Mouse (Mus musculus) 3T3-L1 (cell line): ENCODE measurements at regions not wholly inside any gene's neighbourhood (a gene's known extent, or its start where the extent isn't known, plus 50 kb on each side); places are given as distances from the start of the nearest gene placed in this dataset.

Experiments used
- DNase-seq: peaks from one replicate; pipeline ENCODE4 v3.0.0-alpha.2; 2015; ENCODE audit warnings: low read depth, low spot score

DNA sequence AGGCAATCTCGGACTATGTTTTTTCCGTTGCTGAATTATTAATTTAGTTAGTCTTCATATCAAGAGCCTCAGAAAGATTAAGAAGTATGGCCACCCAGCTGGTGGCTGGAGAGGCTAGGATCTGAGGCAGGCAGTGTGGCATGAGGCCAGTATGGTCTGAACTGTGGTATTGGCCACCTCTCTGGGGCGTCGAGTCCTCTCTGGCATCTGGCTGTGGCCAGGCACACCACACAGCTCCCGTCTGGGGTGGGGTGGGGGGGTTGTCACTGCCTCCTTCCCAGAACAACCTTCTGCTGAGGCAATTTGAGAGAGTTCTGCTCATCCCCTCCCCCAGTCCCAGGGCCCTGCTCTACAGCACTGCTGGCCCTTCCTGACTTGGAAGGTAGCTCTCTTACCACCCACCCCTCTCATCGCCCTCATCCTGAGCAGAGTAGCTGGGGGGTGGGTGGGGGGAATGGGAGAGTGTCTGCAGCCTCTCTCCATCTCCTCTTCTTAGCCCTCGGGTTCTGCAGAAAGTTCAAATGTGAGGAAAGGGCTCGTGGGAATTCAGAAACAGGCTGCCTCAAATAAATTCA, 103.2 kb downstream of the Vegfa start:
- DNase-seq = no peak

DNA sequence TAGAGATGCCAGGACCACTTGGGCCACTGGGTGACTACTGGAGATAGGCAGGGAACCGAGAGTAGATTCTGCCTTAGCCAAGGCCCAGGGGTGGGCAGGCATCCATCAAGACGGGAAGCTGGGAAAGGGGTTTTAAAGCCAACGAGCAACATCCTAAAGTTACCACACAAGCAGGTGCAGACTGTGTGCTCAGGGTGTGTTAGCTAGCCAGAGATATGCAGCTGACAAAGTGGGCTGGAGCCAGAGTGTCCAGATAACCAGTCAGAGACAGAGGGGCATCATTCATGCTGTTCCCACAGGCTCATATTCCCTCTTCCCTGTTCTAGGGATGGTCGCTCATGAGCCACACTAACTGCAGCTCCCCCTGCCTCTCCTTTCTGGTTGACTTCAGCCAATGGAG, 104.2 kb downstream of the Vegfa start:
- DNase-seq = no peak

DNA sequence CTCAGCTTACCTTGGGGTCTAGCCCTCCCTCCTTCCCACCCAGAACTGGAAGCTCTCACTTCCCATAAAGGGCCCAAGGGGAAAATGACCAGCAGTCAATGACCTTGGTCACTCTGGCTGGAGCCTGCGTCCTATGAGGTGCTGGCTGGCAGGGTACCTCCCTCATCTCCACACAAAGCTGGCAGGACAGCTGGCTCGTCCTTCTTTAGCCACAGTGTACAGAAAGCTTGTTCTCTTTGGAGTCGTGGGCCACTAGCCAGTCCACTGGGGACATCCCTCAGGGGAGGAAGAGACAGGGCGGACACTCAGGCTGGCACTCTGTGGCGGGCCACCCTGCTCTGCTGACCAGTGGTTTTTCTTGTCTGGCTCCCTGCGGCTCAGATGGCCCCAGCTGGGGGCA, 106.3 kb downstream of the Vegfa start:
- DNase-seq = no peak

DNA sequence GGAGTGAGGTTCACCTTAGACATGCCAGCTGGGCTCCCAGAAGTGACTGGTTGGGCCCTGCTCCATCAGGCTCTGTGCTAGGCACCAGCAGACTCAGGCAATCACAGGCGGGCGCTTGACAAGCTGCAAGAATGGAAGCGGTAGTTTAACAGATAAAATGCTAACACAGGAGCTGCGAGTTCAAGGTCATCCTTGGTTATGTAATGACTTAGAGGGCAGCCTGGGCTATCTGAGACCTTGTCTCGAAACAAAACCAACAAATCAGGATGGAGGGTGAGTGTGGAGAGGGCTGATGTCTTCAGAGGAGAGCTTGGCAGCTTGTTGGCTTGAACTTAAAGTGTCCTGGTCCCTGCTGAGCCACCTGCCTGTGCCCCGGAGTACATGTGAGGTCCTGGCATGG, 107.6 kb downstream of the Vegfa start:
- no peak for DNase-seq

DNA sequence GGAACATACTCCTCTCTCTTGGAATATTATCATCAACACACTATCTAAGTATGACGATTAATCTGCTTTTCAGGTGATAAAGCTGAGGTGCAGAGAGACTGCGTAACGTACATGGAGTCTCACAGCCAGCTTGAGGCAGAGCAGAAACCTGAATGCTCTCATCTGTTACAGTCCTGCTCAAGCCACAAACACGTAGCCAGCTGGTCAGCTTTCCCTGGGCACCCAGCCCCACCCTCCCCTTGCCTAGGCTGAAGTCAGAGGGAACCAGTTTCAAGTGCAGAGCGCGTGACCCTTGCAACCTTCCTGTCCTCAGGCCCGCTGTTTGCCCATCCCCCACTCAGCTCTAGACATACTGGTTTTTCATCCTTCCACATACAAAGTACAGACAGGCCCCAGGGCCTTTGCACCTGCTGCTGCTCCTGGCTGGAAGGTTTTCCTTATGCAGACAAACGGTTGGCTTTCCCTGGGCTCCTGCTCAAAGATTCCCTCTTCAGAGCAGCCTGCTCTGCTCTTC, 108.9 kb downstream of the Vegfa start:
- no peak for DNase-seq

DNA sequence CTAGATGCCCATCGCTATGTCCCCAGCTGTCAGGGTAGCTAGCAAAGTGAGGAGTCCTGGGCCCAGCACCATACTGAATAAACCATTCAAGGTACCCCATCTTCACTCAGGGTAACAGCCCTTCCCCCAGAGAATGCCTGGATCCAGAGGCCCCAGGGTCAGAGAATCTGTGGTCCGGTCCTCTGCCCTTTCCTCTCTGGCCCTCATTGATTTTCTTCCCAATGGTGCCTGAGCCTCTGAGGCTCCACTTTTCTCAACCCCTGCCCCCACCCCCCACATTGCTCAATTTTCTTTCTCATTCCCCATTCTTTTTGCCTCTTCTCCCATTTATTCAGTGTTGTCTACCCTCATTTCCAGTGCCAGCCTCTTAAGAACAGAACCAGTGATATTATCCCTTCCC, 114.5 kb downstream of the Vegfa start:
- no peak for DNase-seq

DNA sequence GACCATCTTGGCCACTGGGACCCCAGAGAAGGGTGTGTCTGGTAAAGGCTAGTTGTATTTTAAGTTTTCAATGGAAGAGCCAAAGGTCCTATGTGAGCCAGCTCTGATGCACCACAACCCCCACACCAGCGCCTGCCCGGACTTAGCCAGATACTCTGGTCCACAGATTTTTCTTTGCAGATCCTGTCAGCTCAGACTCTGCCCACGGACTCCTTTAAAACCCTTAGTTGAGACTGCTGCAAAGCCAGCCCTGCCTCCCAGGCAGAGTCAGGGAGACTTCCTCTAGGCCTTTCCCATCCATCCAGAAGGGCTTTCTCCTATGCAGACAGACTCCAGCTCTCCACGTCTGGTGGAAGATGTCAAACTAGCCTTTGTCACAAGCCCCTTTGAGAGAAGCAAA, 115.2 kb downstream of the Vegfa start:
- no peak for DNase-seq

DNA sequence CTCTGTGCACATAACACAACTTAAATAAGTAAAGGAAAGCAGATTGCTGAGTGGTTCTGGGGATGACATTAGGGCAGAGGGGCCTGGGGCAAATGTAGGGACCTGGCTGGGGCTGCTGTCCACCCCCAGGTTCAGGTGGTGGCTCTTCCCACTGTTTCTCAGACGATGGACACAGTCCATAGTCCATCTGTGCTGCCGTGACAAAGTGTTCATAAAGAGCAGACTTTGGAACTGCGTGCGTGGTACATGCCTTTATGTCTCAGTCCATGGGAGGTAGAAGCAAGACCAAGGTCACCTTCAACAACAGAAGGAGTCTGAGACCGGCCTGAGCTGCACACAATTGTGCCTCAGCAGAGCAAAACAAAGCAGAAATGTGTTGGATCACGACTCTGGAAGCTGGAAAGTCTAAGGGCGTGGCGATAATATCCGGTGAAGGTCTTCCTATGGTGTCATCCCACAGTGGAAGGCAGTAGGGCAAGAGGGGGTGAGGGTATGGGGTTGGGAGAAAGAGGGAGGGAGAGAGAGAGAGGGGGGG, 117.4 kb downstream of the Vegfa start:
- no peak for DNase-seq

DNA sequence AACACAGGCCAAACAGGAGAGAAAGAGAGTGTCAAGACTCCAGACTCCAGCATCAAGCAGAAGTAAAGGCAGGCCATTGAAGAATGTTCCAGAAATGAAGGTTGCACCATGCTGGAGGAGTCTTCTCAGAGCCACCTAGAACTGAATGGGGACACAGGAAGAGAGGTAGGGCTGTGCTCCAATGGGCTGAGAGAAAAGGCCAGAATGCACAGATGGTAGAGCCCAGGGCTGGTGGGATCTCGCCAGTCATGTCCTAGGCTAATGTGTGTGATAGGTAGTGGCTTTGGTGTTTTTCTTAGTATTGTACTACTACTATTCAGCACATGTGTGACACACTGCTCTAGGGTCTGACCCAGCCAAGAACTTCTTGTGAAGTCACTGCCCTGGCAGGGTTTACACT, 117.9 kb downstream of the Vegfa start:
- DNase-seq = no peak

DNA sequence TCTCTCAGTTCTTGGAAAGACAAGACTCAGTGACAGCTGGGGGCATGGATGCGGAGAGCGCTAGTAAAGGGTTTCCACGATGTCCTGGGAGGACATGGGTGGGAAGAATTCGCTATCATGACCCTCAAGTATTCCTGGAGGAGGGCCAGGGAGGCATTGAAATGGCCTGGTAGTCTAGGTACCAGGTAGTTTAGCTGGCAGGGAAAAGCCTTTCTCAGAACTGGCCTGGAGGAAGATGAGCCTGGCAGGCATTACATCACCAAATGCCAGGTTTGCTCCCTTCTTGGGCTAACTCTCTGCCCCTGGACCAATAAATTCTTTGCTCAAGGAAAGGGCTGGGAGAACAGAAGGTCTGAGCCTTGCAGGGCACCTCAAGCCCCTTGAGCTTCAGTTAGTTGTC, 118.5 kb downstream of the Vegfa start:
- no peak for DNase-seq

DNA sequence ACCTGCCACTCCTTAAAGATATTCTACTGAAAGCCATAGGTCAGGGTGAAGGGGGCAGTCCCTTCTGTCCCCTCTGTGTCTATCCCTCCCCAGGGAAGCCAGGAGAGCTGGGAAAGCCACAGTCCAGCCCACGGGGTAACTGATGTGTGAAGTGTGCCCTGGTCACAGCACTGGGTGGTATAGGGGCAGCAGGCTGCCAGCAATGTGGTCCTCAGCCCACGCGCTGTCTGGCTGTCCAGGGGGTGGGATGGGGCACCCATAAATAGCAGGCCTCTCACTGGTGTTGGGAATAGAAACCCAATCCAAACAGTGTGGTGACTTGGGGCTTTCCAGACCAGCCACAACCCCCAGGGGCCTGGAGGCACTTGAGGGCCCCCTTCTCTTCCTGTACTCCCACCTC, 120.0 kb downstream of the Vegfa start:
- no peak for DNase-seq

DNA sequence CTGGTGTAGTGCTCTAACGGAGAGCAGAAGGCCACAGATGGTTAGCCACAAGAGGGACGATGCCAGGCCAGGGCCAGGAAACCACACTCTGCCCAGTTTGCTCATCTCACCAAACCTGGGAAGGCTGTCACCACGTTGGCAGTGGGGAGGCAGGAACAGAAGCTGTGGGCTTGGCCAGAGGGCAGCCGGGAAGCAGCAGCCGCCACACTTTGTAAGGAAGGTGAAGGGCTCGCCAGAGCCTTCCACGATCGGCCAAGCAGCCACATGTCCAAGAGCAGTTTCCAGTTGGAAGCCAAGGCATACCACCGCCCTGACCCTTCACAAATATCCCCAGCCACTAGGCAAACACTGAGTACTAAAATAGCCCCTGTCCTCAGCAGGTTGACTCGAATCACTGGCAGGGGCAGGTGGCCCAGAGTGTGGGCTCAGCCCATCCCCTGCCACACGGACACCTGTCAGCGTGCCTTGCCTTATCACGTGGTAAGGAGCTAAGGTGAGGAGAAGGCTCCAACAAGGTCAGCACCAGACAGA, 120.9 kb downstream of the Vegfa start:
- DNase-seq = no peak

DNA sequence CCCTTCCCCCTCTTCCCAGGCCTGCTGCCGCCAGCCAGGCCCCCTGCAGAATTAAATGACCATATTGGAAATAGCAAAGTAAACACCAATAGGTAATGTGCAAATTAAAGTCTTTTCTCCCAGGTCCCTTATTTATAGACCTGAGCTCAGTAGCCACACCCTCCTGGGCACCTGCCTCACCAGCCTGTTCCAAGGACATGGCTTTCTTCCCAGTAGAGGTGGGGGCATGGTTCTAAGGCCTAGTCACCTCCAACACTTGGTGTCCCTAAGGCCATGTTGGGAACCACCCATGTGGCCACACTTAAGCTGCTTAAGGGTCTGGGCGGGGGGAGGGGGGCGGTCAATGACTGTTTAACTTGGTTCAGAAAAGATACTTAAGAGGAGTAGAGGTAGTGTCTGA, 121.9 kb downstream of the Vegfa start:
- DNase-seq = no peak

DNA sequence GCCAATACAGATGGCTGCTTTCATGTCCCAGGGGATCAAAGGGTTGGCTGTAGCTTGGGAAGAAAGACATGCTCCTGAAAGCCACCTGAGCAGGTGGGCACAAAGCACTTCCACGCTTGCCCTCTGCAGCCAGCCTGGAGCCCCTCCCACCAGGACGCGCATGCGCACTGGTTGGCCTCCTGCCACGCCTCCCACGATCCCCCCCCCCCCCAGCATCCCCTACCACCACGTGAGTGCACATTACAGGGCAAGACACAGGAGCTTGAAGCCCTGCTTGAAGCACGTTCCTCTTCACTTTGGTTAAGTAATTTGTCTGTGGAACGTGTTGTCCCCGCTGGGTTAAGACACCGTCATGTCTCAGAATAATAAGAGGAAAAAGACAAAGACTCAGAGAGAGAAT, 124.6 kb downstream of the Vegfa start:
- no peak for DNase-seq

DNA sequence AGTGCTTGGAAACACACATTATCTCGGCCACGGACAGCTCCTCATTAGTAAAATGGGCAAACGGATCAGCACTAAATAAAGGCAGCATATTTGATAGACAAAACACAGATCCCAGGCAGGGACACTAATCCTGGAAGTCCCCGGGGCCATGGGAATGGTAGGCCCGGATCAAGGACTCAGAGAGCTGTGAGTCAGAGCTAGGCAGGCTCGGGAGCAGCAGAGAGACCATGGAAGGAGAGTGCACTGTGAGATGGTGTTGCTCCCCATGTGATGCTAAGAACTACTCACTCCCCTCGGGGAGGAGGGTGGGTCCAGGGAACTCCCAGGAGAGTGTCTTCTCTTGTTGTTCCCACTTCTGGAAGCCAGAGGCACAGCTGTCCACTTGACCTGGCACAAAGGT, 126.6 kb downstream of the Vegfa start:
- DNase-seq = peak; percentile 60

DNA sequence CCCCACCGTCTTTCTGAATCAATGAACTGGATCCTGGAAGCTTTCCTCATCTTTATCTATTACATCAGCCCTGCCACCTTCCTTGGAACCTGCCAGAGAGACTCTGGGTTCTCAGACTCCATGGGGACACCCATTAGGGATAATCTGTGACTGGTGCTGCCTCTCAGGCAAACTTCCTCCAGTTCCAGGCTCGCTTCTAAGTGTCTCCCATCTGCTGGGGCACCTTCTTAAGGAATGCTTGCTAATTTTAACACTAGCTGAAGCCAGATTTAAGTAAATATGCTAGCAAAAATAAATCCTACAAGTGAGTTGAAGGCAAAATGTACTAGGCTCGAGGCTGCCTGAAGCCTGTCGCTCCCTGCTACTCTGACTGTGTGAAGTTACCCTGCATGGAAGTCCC, 127.9 kb downstream of the Vegfa start:
- DNase-seq = no peak

DNA sequence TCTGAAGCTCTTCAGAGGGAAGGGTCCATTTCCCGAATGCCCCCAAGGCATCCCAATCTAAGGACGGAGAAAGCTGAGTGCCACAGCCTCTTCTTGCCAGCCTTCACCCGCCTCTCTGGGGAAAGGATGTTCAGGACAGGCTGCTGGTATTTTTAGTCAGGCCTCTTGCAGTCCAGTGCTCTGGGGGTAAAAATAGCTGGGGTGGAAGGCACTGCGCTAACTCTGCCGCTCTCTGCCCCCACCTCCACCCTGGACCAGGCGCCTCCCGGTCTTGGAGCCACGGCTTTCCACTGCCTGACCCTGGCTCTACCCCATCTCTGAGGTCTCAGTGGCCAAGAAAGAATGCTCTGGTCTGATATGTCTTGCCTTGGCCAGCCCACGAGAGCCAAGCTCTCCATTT, 128.9 kb downstream of the Vegfa start:
- DNase-seq = no peak

DNA sequence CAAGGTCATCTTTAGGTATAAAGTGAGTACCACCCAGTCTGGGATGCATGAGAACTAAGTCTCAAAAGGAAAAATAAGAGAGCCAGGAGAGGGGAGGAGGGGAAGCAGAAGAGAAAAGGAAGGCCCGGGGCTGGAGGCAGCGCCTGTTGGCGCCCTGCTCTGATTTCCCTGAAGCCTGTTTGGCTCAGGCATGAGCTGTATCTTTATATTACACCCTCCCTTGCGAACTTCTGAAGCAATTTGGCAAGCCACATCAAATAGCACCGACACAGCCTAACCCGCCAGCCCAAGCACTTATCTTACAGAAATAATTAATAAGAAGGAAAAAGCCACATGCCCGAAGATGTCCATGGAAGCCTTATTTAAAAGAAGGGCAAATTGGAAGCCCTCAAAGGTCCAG, 129.5 kb downstream of the Vegfa start:
- DNase-seq = no peak

DNA sequence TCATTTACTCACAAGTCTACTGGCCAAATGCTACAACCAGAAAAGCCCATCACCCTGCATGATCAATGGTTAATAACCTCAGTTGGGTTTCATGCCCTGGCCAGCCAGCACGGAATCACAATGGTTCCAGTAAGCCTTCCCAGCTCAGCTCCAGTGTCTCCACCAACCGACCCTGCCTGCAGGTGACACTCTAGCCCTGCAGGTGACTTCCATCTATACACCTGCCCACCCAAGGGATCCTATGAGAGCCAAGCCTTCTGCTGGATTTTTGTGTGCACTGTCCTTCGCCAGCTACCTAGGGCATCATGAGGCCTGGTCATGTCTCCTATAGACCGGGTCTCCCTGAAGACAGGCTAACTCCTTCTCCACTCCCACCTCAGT, 135.3 kb downstream of the Vegfa start:
- no peak for DNase-seq

DNA sequence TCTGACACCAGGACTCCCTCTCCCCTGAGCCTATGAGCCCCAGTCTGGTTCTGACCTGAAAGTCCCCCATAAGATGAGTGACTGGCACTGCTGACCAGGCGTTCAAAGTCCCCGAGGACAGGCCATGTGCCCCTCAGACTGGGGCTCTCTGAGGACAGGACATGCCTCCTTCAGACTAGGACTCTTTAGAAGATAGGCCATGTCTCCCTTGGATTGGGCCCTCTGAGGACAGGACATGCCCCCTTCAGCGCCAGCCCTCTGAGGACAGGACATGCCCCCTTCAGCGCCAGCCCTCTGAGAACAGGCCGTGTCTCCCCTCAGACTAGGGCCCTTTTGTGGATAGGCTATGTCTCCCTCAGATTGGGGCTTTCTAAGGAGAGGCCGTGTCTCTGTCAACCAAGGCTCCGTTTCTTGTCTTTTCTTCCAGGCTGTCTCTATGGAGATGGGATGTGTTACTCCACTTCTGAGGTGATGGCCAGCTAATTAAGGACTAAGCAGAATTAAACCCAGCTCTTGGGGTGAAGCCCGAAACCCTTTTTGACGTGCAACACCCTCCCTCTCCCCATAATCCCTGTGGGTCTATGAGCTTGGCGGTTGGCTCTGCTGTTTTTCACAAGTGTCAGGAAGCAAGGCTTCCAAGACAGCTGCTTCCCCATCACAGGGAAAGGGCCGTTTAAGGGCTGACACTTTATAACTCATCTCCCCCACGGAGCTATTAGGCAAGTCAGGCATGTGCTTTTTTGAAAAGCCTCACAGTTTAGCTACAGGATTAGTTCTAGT, 135.8 kb downstream of the Vegfa start:
- DNase-seq = no peak

DNA sequence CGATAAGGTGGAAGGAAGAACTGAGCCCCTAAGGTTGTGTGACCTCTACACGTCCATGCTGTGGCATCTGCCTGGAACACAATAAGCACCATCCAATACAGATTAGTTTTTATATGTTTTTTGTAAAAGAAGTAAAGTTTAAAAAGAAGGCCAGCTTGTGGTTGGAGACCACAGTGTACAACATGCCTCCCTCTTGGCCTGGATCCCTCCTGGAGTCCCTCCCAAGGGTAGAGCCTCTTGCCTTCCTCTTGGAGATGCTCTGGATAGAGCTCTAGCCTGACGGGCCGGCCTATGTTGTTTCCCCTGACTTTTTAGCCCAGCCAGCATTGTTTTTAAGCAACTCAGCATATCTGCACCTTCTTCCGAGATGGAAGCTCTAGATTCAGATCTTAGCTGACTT, 138.0 kb downstream of the Vegfa start:
- DNase-seq = peak; percentile 56

DNA sequence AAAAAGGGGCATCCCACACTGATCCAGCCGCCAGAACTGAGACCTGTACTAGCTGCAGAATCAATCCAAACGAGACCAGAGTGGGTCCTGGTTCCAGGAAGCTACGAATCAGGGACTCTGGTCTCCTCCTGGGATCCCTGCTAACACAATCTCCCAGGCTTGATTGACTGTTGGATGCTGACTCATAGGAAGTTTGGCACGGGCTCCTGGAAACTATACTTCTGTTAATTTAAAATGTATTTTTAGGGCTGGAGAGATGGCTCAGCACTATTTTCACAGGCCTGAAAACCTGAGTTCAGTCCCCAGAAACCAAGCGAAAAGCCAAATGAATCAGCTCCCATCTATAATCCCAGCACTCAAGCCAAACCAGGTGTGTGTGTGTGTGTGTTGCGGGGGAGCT, 138.5 kb downstream of the Vegfa start:
- DNase-seq = peak; percentile 95

DNA sequence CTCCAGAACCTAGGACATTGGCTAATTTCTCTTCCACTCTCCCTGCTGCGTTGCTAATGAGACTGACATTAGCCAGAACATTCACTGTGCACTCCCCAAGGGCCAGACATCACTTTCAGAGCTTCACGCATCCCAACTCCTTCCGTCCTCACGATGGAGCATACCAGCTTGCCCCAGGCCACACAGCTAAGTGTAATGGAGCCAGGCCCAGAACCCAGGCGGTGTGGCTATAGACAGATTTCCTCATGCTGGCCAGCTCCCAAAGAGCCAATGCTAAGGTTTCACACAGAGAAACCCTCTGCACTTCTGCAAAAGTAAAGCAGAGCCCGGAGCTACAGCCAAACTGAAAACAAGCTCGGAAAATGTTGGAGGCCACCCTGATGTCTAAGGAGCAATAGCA, 139.1 kb downstream of the Vegfa start:
- DNase-seq = no peak
